Mouse (Mus musculus) left cerebral cortex, postnatal 4 days (tissue): ENCODE results near the gene Polr1c. TPM values are rescaled to one million over a fixed set of nuclear protein-coding genes. Genes with fewer than 3 reads are reported as not detected.

Source experiments
- DNase-seq: peaks from one replicate; pipeline ENCODE4 v3.0.0-alpha.2; 2022
- intact Hi-C: fragments of 180-260 bp; cut with DNase I; formaldehyde crosslinking; loops from one replicate; pipeline ENCODE4 v1.15.1; 2025
- microRNA-seq: library from miRNA; unstranded; fragments of <30 nt; microRNA quantifications from one replicate; pipeline ENCODE4 v1.2.0, GENCODE M21; 2022
- total RNA-seq, 2 experiments: library from RNA; stranded (reverse); gene quantifications; 2 replicates each; pipeline ENCODE4 v1.2.3; 2021

The Polr1c gene
- total RNA-seq, 2 experiments from 2014 or later, result 50.0 to 50.1 TPM

DNA sequence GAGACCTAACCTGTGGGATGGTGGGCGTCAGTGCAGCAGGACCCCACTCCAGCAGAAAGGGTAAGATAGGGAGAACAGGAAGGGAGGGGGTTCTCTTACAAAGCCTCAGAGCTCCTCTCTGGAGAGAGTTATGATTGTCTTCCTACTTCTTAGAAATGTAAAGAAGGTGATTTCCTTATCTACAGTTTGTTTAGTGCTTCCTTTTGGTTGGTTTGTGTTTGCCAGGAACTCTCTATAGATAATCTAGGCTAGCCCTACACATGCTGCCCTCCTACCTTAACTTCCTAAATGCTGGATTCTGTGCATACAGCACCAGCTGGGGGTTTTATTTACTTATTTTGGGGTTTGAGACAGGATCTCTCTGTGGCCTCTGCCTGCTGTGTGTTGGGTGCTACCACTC lies 11.8 kb downstream of the Polr1c start:
- DNase-seq, result no peak
- intact Hi-C loops, result no loop called here

GRCm38 (mm10) chr17:46227576-46227975 lies 20.3 kb downstream of the Polr1c start:
- intact Hi-C loops, result loop anchor here (10.0 kb wide), 1 partner anchor 727 kb away; no protein-coding TSS in a partner anchor
- no peak for DNase-seq

GRCm38 (mm10) chr17:46221601-46222000 lies 26.3 kb downstream of the Polr1c start:
- intact Hi-C loops, result loop anchor here (10.0 kb wide), 1 partner anchor 733 kb away; no protein-coding TSS in a partner anchor

GRCm38 (mm10) chr17:46210550-46210949 lies 37.3 kb downstream of the Polr1c start:
- no peak for DNase-seq
- intact Hi-C loops, result no loop called here

More at GRCm38 (mm10) chr17:46221601-46222000, 26.3 kb downstream of the Polr1c start:
- no peak for DNase-seq

DNA sequence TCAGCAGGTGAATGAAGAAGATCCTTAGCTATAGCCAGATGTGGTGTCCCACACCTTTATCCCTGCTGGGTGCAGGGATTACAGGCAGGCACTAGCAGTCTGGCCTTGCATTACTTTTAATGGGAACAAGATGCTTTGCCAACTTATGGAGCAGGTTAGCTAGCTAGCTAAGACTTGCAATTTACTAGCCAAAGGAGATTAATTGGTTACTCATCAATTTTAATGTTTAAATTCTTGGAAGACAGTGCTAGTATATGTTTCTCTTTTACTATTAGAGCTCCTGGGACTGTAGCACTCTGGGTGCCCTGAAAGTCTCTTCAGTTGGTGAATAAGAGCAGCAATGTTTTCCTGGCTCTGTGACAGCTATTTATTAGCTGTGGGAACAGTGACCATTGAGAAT lies 41.2 kb downstream of the Polr1c start:
- DNase-seq, result no peak

GRCm38 (mm10) chr17:46203078-46203477 lies 44.8 kb downstream of the Polr1c start:
- intact Hi-C loops, result no loop called here
- no peak for DNase-seq

More for the DNA sequence above, 41.2 kb downstream of the Polr1c start:
- intact Hi-C loops, result no loop called here

DNA sequence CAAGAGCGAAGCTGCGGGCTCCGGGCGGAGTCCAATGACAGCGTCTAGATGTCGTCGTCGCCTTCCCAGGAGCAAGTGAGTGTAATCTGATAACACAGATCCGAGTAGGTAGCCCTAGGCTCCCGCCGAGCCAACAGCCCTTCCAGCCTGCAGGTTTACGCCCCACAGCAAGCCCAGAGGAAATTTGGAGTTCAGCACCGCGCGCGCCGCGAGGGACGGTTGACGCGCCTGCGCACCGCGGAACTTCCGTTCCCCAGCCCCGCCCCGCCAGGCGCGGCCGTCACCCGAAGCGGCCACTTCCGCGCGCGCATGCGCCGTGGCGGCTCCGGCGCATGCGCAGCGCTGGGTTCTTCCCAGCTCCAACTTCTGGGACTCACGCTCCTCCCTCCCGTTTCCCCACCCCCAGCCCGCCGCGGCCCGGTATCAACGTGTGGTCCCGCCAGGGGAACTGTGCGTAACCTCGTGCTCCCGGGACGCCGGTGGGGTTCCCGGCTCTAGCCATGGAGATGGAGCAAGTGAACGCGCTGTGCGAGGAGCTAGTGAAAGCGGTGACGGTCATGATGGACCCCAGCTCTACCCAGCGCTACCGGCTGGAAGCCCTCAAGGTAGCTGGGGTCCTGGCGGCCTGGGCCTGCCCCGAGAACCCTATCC lies 45.3 kb downstream of the Polr1c start, which contains the start of the genes Polh and Xpo5:
Polh (minus strand) TSS at position 225 of the 651 bp plus-strand sequence.
Xpo5 (plus strand) TSS at position 362 of the 651 bp plus-strand sequence.
- peak; percentile 94 for DNase-seq
- intact Hi-C loops, result no loop called here

- intact Hi-C loops, result no loop called here
- no peak for DNase-seq
These were observed 46.7 kb downstream of the Polr1c start for GRCm38 (mm10) chr17:46201151-46201550.

Small RNA genes lying within 50 kb of the gene (microRNA-seq; reads per million reads assigned to microRNA genes)
- not detected for gene Mir693

Other genes with a start within 250 kb of the Polr1c start
- gene Vegfa, start 215.7 kb downstream of the Polr1c start, total RNA-seq, result 10 to 100 TPM; 77.7 to 94.5 TPM
- gene Mrps18a, start 137.1 kb downstream of the Polr1c start, total RNA-seq, result 10 to 100 TPM; 75.8 to 78.3 TPM
- gene Rsph9, start 103.8 kb downstream of the Polr1c start, total RNA-seq, result 10 to 100 TPM; 40.0 to 43.8 TPM
- 10 to 100 TPM; 16.2 to 17.8 TPM for gene Mad2l1bp, start 94.5 kb downstream of the Polr1c start, total RNA-seq
- gene Gtpbp2, start 87.0 kb downstream of the Polr1c start, total RNA-seq, result 100 to 1,000 TPM; 111 TPM
- 10 to 100 TPM in 1 of 2 experiments, 1 to 10 TPM in 1; 9.7 to 10.7 TPM for gene Polh, start 45.4 kb downstream of the Polr1c start, total RNA-seq
- gene Xpo5, start 45.3 kb downstream of the Polr1c start, total RNA-seq, result 10 to 100 TPM; 45.0 to 46.3 TPM
- 10 to 100 TPM; 55.3 to 56.7 TPM for gene Yipf3, start within 50 bp of the Polr1c start, total RNA-seq
- 10 to 100 TPM; 84.5 to 94.1 TPM for gene Lrrc73, start 5.5 kb upstream of the Polr1c start, total RNA-seq
- 10 to 100 TPM; 35.5 to 44.3 TPM for gene Tjap1, start 35.0 kb upstream of the Polr1c start, total RNA-seq
- gene Dlk2, start 49.4 kb upstream of the Polr1c start, total RNA-seq, result 10 to 100 TPM; 54.6 to 63.8 TPM
- gene Abcc10, start 80.3 kb upstream of the Polr1c start, total RNA-seq, result 1 to 10 TPM; 9.7 to 9.9 TPM
- 10 to 100 TPM; 93.1 to 96.1 TPM for gene Zfp318, start 135.7 kb upstream of the Polr1c start, total RNA-seq
- gene Crip3, start 180.9 kb upstream of the Polr1c start, total RNA-seq, result 1 to 10 TPM; 2.6 to 4.7 TPM
- gene Slc22a7, start 190.4 kb upstream of the Polr1c start, total RNA-seq, result under 1 TPM; 0.28 to 0.62 TPM
- 10 to 100 TPM; 86.7 to 88.6 TPM for gene Ttbk1, start 239.6 kb upstream of the Polr1c start, total RNA-seq
- gene Dnph1, start 248.7 kb upstream of the Polr1c start, total RNA-seq, result 1 to 10 TPM; 6.0 to 7.1 TPM